Mouse (Mus musculus): ENCODE measurements around the gene Sun2. TPM values are rescaled to one million over a fixed set of nuclear protein-coding genes. Genes with fewer than 3 reads are reported as not detected.
A peak's percentile ranks its signal among the peaks of the same experiment; 100 is the strongest.

Sun2 gene
- total RNA-seq, 2 experiments from 2014 or later = 53.1 to 75.3 TPM

GRCm38 (mm10) chr15:79728311-79728710 lies 14.0 kb downstream of the Sun2 start:
- no peak for DNase-seq (ENCODE audit: low spot score in 2 of 2)

DNA sequence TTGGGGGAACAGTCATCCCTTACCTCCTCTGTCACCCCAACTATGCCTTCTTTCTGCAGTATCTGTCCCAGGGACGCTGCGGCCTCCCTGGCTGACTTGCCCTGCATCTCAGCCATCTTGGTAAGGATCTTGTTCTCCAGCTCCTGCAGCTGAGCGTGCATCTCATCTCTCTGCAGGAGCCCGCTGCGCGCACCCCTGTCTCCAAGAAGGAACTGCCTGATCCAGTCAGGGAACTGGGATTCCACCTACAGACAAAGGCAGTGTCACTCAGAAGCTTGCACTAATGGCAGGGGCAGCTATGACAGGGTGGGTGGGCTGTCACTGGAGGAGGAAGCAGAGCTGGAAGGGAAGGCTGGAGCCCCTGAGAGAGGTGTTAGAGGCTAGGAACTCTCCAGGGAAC lies 14.5 kb downstream of the Sun2 start:
- no peak for DNase-seq (ENCODE audit: low spot score in 2 of 2)

GRCm38 (mm10) chr15:79725190-79725789 lies 17.0 kb downstream of the Sun2 start:
- no peak for DNase-seq (ENCODE audit: low spot score in 2 of 2)

DNA sequence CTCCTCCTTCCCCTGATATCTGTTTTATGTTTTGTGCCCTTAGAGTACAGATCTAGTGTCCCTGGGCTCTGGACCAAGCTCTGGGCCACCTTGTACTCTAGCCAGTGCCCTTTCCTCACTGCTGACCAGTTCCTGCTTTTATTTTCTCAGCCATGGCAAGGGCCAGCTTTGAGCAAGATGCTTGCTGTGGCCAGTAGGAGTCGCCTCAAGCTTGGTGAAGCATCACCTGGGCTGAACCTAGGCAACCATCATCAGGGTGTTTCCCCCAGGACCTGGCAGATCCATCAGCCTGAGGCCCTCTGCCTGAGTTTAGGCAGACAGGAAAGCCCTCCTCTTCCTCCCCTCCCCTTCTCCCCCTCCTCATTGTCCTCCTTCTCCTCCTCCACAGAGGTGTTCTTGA lies 18.9 kb downstream of the Sun2 start:
- DNase-seq (ENCODE audit: low spot score in 2 of 2) = no peak

DNA sequence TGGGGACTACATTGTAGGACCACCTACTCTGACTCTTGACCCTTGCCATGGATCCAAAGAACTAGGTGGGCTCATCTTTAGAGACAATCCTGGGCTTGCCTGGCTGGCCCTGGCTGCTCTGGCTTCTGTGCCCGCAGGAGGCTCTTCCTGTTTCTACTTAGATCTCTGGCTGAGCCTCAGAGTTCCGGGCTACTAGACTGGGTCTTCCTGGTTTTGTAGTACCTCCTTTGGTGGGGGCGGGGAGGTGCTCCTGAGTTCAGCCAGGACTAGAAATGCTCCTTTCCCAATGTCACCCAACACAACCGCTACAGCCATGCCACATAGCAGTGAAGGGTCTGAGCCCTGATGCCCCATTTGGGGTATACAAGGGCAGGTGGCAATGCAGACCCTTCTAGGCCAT lies 21.5 kb downstream of the Sun2 start:
- no peak for DNase-seq (ENCODE audit: low spot score in 2 of 2)

- DNase-seq (ENCODE audit: low spot score in 2 of 2) = no peak
Observed at GRCm38 (mm10) chr15:79720267-79720666, 22.1 kb downstream of the Sun2 start.

DNA sequence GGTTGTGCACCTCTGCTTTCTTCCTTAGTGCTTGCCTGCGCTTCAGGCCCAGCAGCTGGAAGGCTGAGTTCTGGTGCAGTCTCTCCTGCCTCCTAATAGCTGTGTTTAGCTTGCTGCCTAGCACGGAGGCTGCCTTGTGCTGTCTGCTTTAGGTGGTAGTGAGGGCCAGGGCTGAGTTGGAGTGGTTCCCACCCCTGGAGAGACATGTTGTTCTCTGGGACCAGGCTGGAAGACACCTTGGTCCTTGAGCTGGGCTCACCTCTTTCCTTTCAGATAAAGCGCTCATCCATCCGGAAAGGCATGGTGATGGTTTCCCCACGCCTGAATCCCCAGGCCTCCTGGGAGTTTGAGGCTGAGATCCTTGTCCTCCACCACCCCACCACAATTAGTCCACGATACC lies 25.6 kb downstream of the Sun2 start:
- DNase-seq (ENCODE audit: low spot score in 2 of 2) = no peak

DNA sequence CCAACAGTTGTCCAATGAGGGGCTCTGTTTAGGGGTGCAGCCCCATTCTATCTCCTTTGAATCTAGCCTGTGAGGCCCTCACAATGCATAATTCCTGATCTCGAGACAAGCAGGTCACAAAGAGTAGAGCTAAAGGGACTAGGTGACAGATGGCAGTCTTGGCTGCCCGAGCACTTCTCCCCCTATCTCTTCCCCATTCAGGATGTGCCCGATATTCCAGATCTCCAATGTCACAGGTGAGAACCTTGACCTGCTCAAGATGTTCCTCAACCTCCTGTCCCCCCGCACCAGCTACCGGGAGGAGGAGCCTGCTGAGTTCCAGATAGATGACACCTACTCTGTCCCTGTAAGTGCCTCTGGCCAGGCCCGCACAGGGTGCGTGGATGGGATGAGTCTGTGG lies 26.7 kb downstream of the Sun2 start:
- DNase-seq (ENCODE audit: low spot score in 2 of 2) = no peak

DNA sequence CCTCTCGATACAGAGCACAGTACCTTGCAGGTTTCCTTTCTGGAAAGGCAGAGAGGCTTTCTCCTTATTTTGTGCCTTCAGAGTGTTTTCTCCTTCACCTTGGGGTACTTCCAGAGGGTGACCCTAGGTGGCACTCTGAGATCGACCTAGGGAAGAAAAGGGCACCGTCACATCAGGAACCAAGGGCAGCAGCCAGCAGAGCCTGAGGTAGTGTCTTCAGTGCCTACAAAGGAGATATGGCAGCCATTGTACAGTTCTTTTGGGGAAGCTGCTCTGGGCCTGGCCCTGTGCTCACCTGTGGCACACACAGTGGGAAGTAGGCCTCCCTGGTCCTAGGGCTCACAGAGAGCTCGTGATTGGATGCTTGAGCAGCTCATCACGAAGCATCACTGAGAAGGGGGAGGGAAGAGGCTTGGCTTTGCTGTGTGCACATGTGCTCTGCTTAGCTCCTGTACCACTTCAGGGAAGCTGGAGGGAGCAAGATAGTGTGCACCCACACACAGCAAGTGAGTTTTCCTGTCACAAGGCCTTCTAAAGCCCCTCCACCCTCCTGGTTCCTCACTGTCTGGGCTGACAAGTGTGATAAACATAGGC lies 34.0 kb downstream of the Sun2 start:
- no peak for DNase-seq (ENCODE audit: low spot score in 2 of 2)

GRCm38 (mm10) chr15:79706603-79707214 lies 35.6 kb downstream of the Sun2 start:
- DNase-seq (ENCODE audit: low spot score in 2 of 2) = no peak

- DNase-seq (ENCODE audit: low spot score in 2 of 2) = no peak
Observed at GRCm38 (mm10) chr15:79697558-79698187, 44.7 kb downstream of the Sun2 start.

- no peak for DNase-seq (ENCODE audit: low spot score in 2 of 2)
Observed at GRCm38 (mm10) chr15:79697011-79697410, 45.3 kb downstream of the Sun2 start.

GRCm38 (mm10) chr15:79696508-79696907 lies 45.8 kb downstream of the Sun2 start:
- DNase-seq (ENCODE audit: low spot score in 2 of 2) = no peak

DNA sequence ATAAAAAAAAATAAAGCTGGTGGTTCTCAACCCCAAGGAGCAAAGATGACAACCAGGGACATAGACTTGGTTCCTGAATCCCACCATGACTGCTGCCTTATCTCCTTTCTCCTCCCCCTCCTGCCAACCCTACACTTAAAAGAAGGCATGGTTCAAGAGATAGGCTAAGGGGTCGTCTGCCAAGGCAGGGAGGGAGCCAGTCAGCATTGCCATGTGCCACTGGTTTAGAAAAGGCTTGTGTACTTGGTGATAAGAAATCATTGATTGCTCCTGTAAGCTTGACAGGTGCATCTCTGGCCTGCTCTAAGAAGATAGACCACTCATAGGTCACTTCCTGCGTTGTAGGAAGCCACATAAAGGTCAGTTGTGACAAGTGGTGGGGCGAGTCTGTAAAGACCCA lies 46.8 kb downstream of the Sun2 start:
- DNase-seq (ENCODE audit: low spot score in 2 of 2) = no peak

DNA sequence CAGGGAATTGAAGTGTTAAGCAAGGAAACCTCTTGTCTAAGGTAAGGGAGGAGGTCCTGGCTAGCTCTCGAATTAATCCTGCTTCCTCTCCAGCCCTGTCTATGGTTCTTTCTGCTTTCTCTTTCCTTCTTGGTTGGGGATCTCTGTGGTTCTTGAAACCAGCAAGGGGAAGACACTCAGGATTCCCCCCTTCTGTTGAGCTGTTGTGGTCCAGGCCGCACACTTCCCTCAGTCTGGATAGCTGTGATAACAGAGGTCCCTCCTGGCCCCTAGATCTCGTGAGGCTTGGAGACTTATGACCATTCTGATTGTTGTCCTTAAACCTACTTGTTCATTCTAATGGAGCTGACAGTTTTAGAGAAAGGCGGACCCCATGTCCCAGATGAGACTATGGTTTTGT lies 47.8 kb downstream of the Sun2 start:
- no peak for DNase-seq (ENCODE audit: low spot score in 2 of 2)

- no peak for DNase-seq (ENCODE audit: low spot score in 2 of 2)
Observed at GRCm38 (mm10) chr15:79693740-79694139, 48.6 kb downstream of the Sun2 start.

- DNase-seq (ENCODE audit: low spot score in 2 of 2) = no peak
Observed at GRCm38 (mm10) chr15:79692334-79692733, 50.0 kb downstream of the Sun2 start.

DNA sequence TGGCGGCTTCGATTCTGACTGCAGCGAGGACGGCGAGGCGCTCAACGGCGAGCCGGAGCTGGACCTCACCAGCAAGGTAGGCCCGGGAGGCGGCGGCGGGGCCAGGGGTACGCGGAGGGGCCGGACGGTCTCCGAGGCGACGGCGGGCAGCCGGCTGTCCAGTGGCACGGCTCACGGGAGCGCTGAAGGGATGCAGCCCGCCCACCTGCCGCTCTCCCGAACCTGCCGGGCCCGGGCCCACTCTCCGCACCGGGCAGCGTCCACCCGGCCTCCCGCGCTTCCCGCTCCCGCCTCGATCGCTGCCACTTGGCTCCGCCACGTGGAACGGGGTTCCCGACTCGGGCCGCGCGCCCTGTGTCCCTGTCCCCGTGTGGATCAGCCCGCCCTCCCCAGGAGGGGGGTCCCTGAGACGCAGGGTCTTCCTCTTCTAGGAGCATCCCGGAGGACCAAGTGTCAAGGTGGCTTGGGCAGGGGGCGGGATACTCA lies 51.3 kb downstream of the Sun2 start:
- peak; percentile 53 to 60 for DNase-seq (ENCODE audit: low spot score in 2 of 2)

GRCm38 (mm10) chr15:79690426-79691022 lies 51.8 kb downstream of the Sun2 start, which contains the start of gene Gtpbp1:
Gene Gtpbp1, plus strand, starts transcription at chr15:79690845.
- DNase-seq (ENCODE audit: low spot score in 2 of 2) = peak; percentile 86 to 88

GRCm38 (mm10) chr15:79689662-79690425 lies 52.5 kb downstream of the Sun2 start:
- no peak for DNase-seq (ENCODE audit: low spot score in 2 of 2)

Measured in adrenal gland, adult 18-20 months (tissue).